Mouse (Mus musculus) spleen, postnatal 14 days (tissue): Measurements from ENCODE around the gene Gm47969.
"Not testable (repeated sequence)": the region's sequence is repeated elsewhere in the genome, so short reads cannot be mapped to it uniquely, and the experiment has no call there.

Experiments used
- DNase-seq, 2 experiments: peaks; one replicate each; pipeline ENCODE4 v3.0.0; 2021 to 2022; ENCODE audit warnings: low spot score in 2 of 2

The Gm47969 gene

DNA sequence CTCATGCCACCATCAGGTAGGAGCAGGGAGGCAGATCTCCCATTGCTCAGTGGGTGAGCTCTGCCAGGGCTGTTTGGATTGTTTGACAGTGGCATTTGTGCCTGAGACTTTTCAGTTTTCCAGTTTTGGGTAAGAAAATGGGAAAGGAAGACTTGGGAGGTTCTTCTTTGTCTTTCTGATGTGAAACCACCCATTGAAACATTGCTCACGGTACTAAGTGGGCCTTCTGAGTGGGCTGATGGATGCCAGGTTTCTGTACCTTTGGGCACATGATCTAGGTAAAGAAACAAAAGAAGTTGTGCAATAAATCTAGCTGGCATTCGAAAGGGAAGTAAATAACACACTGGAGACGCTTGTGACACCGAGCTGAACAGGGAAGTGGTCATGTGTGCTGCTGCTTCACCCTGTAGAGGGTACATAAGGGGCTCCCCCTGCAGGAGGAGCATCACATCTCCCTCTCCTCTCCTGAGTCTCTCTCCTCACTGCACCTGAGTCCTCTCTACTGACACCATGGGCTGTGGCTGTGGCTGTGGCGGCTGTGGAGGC is at the start of gene Gm47969:
Gene Gm47969 (plus strand): TSS at position 51 of the 546 bp plus-strand sequence.
- no peak for DNase-seq

DNA sequence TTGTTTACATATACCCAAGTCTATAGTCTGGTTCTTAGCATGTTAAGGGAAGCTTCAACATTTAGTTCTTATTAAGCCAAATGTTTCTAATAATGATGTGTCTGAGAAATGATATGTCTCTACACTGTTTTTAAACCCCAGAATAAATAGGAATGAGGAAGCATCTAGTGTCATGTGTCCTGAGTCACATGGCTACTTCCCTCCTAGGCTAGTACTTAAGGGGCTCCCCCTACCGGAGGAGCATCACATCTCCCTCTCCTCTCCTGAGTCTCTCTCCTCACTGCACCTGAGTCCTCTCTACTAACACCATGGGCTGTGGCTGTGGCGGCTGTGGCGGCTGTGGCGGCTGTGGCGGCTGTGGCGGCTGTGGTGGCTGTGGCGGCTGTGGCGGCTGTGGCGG is 44.4 kb upstream of the Gm47969 start, which contains the start of gene Gm47959:
Gene Gm47959 (plus strand): TSS at position 243 of the 400 bp plus-strand sequence.
- not testable (repeated sequence) for DNase-seq

GRCm38 (mm10) chr1:83006218-83007179 is 38.2 kb upstream of the Gm47969 start:
- DNase-seq: no peak

- DNase-seq: no peak
These were observed 37.3 kb upstream of the Gm47969 start for GRCm38 (mm10) chr1:83007471-83007870.

DNA sequence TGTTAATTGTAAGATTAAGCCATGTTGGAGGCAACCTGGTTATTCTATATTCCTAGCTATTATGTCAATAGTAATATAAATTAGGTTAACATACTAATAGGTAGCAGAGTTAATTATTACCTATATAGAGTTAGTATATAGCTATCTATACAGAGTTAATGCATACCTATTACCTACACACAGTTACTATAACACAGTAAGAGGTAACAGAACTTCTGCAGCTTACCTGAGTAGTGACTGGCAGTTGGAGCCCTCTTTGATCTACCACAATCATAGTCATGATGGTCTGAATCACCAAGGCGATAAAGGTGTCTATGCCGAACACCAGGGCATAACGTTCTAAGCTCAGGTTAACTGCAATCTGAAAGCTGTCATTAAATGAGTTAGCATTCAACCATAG is 30.3 kb upstream of the Gm47969 start:
- no peak for DNase-seq

DNA sequence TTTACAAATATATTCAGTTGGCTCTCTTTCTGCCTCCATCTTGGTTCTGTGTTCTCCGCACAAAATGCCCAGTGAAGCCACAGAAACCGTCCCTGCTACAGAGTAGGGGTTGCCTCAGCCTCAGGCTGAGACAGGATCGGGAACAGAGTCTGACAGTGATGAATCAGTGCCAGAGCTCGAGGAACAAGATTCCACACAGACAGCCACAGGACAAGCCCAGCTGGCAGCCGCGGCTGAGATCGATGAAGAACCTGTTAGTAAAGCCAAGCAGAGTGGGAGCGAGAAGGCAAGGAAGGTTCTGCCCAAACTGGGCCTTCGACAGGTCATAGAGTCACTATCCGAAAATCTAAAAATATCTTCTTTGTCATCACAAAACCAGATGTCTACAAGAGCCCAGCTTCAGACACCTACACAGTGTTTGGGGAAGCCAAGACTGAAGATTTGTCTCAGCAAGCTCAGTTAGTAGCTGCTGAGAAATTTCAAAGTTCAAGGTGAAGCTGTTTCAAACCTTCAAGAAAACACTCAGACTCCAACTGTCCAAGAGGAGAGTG is 29.3 kb upstream of the Gm47969 start:
- DNase-seq: no peak

GRCm38 (mm10) chr1:83016556-83016955 is 28.2 kb upstream of the Gm47969 start:
- DNase-seq: no peak

- no peak for DNase-seq
These were observed 12.8 kb upstream of the Gm47969 start for GRCm38 (mm10) chr1:83031950-83032349.

GRCm38 (mm10) chr1:83032508-83032907 is 12.2 kb upstream of the Gm47969 start:
- no peak for DNase-seq

- no peak for DNase-seq
These were observed 10.2 kb upstream of the Gm47969 start for GRCm38 (mm10) chr1:83034509-83034908.

DNA sequence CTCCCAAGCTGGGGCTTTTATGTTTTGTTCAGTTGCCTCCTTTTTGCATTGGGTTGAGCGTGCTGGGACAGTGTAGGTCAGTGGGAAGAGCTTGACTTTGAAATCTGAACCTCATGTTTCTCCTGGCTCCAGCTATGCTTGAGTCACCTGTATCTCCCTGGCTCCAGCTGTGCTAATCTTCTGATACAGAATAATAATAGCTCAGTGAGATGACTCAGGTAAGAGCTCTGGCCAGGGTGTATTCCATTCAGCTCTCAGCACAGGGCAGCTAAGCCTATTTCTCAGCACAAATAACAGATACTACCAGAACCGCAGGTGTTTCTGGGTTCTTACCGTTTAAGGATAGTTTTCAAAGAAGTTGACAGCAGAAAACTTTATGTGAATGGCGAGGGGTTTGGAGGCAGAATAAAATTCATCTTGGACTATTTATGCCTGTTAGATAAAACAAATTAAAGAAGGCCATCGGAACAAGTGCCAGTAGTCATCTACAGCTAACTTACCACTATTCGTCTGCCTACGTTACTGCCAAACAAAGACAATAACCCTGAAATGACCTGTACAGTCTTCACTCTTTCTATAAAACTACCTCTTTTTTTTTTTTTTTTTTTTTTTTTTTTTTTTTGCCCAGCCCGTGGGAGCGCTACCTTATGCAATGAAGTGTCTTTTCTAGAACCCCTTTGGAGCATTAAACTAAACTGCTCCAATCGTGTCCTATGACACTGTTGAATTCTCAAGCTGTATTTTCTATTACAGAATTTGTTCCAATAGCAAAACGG is 7.7 kb upstream of the Gm47969 start:
- no peak for DNase-seq

GRCm38 (mm10) chr1:83038109-83038672 is 6.5 kb upstream of the Gm47969 start, which contains the start of gene Slc19a3:
Gene Slc19a3 (minus strand): TSS chr1:83038448.
- DNase-seq: no peak

DNA sequence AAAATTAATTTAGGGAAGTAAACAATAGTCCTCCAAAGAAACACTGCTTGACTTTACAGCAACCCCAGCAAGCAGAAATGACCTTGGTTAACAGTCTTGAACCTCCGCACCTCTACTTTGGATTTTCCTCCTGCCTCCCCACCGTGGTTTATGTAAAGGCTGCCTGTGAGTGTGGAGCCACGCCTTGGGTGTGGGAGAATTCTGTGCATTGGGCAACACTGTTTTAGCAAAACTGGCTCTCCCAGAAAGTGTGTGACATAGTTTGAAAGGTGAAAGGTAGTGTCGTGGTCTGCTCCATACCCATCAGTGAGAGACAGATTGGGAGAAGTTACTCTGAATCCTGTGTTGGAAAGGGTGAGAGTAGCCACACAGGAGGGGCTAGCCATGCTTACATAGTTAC is 5.7 kb upstream of the Gm47969 start:
- DNase-seq: no peak

DNA sequence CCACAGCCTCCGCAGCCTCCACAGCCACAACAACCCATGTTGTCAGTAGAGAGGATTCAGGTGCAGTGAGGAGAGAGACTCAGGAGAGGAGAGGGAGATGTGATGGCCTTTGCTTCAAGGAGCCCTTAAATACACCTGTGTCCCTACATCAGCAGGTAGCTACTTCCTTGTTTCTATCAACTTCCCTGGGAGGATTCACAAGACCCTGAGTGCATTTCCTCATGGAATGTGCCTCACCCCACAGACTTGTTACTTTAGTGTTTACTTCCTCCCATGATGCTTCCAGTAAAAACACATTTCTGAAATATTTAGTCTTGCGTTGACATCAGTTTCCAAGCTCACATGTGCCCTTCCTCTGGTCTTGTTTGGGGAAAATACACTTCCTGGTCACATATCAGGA is 2.4 kb upstream of the Gm47969 start, which contains the start of gene Krtap28-10:
Gene Krtap28-10 (minus strand): TSS at position 101 of the 400 bp plus-strand sequence.
- DNase-seq: no peak

DNA sequence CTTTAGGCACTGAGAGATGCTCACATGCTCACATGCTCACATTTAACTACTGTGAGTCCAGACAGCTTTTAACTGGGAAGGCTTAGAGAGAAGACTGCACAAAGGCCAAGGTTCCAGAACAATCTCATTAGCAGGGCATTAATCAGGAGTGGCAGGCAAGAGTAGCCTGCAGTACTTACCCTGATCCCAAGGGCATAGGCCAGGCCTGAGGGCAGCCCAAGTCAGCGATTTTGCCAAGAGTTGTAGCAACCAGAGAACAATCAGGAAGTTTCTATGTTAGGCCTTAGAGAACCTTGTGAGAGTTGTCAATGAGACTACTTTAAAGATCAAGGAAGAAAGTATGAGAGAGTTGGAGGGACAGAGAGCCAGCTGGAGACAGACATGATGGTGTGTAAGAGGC is 13.7 kb downstream of the Gm47969 start:
- DNase-seq: no peak

GRCm38 (mm10) chr1:83059278-83059677 is 14.5 kb downstream of the Gm47969 start, which contains the start of gene A030005K14Rik:
Gene A030005K14Rik (minus strand): TSS chr1:83059378.
- DNase-seq: no peak

DNA sequence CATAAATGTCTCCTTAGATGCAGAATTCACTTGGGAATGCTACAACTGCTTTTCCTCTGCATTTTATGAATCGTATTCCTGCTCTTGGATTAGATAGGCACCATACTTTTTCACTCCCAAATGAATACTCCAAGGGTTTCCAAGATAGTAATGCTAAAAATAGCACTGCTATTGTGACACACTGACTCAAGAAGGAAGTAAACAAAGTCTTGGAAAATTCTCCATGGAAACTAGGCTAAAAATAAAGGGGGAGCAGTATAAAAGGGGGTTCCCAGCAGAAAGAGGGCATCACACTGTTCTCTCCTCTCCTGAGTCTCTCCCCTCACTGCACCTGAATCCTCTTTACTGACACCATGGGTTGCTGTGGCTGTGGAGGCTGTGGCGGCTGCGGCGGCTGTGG is 15.9 kb downstream of the Gm47969 start, which contains the start of gene Krtap28-13:
Gene Krtap28-13 (plus strand): TSS at position 288 of the 400 bp plus-strand sequence.
- DNase-seq: no peak

DNA sequence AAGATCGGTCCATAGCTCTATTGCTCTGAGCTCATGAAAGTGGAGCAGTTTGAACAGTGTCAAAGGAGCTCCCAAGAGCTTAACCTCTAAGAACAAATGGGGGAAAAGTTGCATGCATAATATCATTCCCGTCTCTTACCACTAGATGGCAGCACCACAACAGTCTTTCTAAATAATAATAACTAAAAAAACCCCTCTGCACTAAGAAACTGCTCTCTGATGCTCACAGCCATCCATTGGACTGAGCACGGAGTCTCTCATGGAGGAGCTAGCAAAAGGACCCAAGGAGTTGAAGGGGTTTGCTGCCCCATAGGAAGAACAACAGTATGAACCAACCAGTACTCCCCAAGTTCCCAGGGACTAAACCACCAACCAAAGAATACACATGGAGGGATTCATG is 20.1 kb downstream of the Gm47969 start:
- DNase-seq: no peak

- DNase-seq: no peak
These were observed 21.8 kb downstream of the Gm47969 start for GRCm38 (mm10) chr1:83066577-83066976.

- DNase-seq: no peak
These were observed 22.5 kb downstream of the Gm47969 start for GRCm38 (mm10) chr1:83067205-83067604.

DNA sequence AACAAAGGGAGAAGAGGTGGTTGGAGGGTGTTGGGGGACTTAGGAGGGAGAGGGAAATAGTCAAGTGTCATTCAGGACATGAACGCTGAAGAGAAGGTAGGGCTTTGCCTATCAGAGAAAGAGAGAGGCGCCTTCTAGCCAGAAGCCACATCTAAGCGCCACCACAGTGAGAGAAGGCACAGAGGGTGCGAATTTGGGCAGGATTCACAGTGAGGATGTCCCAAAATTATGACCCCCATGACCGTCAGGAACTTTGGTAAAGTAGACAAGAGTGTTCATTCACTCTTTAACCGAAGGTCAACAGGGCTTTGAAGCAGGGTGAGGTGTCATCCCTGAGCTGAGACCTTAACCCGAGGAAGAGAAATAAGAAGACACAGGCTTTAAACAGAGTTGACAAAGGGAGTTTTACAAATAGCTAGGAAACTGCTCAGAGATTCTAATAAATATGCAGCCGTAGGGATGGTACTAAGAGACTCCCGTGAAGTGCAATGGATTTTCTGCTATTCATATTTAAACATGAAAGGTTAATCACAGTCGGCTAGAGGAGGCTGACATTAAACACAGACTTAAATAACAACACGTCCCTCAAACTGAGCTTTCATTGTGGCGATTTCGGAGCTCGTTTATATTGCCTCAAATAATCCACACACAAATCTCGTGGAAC is 30.9 kb downstream of the Gm47969 start:
- DNase-seq: no peak
